Mouse (Mus musculus): ENCODE data around the gene Lrrn2. TPM values are rescaled to one million over a fixed set of nuclear protein-coding genes. Genes with fewer than 3 reads are reported as not detected.

The Lrrn2 gene
- not detected for total RNA-seq (2023)

DNA sequence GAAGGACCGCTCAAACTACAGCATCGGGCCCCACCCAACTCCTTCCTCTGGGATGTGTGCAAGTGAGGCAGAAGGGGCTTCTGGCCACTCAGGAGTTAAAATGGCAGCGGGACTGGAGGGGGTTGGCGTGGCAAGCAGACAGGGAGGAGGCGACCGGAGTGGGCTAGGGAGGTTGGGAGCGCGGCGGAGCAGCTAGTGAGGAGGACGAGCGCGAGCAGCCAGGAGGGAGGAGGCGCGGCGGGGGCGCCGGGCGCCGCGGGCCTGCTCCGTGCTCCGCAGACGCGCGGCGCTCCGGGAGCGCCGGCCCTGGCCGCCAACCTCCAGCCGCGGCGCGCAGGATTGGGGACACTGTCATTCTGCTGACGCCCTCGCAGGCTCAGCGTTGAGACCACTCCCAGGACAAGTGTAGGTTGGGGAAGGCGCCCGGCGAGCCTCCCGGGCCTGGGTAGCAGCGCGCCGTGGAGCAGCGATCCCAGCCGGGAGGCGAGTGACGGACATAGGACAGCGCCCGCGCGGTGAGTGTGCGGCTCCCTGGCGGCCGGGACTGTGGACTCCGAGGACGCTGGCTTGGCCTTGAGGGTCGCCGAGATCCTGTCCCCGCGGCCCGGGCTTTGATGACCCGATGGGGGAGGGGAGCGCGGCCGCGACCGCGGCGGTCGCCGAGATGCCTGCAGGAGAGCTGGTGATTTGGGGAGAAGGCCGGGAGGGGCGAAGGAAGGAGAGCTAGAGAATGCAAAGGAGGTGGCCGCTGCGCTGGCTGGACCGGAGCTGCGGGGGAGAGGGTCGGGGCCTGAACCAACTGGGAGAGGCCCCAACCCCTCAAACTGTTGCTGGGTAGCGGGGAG is at the start of gene Lrrn2:
Gene Lrrn2, plus strand, starts transcription at position 113 of the 845 bp plus-strand sequence.

Other genes with a start within 250 kb of the Lrrn2 start
- gene Nfasc, start 138.5 kb upstream of the Lrrn2 start, total RNA-seq (2023), result 10 to 100 TPM in 1 of 2 experiments, 1 to 10 TPM in 1; 9.4 to 10.3 TPM
- gene Mdm4, start 150.3 kb downstream of the Lrrn2 start, total RNA-seq (2023), result 100 to 1,000 TPM; 136 to 137 TPM
- 1 to 10 TPM; 1.0 to 1.4 TPM for gene Pik3c2b, start 165.4 kb downstream of the Lrrn2 start, total RNA-seq (2023)

Data from monocyte, adult 59 days (primary cell).